Mouse (Mus musculus) kidney, adult 2 months (tissue): ENCODE results near the gene Rasal2. TPM values are rescaled to one million over a fixed set of nuclear protein-coding genes. Genes with fewer than 3 reads are reported as not detected.

Source experiments
- DNase-seq: peaks from one replicate; pipeline ENCODE4 v3.0.0; 2021
- H3K27ac ChIP-seq: fragments of 200-500 bp; 2 replicates; pipeline ENCODE4 v1.5.1; 2012; ENCODE audit warnings: low read depth, low read length, control low read depth, inconsistent platforms; ENCODE audit not compliant: insufficient read depth
- H3K27me3 ChIP-seq: fragments of 200-500 bp; replicated peaks from 2 replicates; pipeline ENCODE4 v1.6.1; 2012; ENCODE audit warnings: mild to moderate bottlenecking, moderate library complexity, low read length, inconsistent platforms; ENCODE audit not compliant: control insufficient read depth, insufficient read depth
- H3K36me3 ChIP-seq: fragments of 200-500 bp; 2 replicates; pipeline ENCODE4 v1.6.1; 2012; ENCODE audit warnings: mild to moderate bottlenecking, moderate library complexity, low read length, inconsistent platforms; ENCODE audit not compliant: control insufficient read depth, insufficient read depth
- H3K4me1 ChIP-seq: fragments of 200-500 bp; 2 replicates; pipeline ENCODE4 v1.6.1; 2011; ENCODE audit warnings: low read length; ENCODE audit not compliant: control insufficient read depth, insufficient read depth
- H3K4me3 ChIP-seq: fragments of 200-500 bp; 2 replicates; pipeline ENCODE4 v1.5.1; 2011; ENCODE audit warnings: mild to moderate bottlenecking, low read depth, low read length, control low read depth; ENCODE audit not compliant: insufficient read depth
- CTCF ChIP-seq: fragments of 200-500 bp; conservative IDR thresholded peaks from 2 replicates; pipeline ENCODE4 v1.5.1; 2011; ENCODE audit warnings: low read depth, mild to moderate bottlenecking, control low read depth, low read length, moderate library complexity, mixed read lengths; ENCODE audit not compliant: insufficient read depth, insufficient read length
- POLR2A ChIP-seq: fragments of 200-500 bp; IDR thresholded peaks from one replicate; pipeline ENCODE4 v1.6.1; 2011; ENCODE audit warnings: low read depth, low read length, control low read depth
- WGBS: fragments of 180-500 bp; shearing (Covaris S2); methylation state at CpG from one replicate; pipeline ENCODE4 v1.1.7; 2018; 5-methylcytosine and 5-hydroxymethylcytosine counted together
- polyA plus RNA-seq: library from polyadenylated mRNA; depleted of rRNA; stranded (reverse); fragments of >200 nt; gene quantifications from 2 replicates; pipeline ENCODE4 v1.2.3, GENCODE M21; 2012

Rasal2 gene
- polyA plus RNA-seq, 1 experiment, result 3.4 TPM

GRCm38 (mm10) chr1:157182431-157182830 lies 230.0 kb downstream of the Rasal2 start:
- no peak overlapping the region for H3K27ac ChIP-seq
- H3K4me1 ChIP-seq, result no peaks in the 10 kb centered on the region
- no peak overlapping the region for H3K4me3 ChIP-seq
- no peaks in the 10 kb centered on the region for H3K27me3 ChIP-seq
- no peak for DNase-seq
- no peaks in the 10 kb centered on the region for H3K36me3 ChIP-seq
- 48% methylated on average over 5 of the region's 5 CpGs for WGBS
- no peak for TF ChIP-seq CTCF

DNA sequence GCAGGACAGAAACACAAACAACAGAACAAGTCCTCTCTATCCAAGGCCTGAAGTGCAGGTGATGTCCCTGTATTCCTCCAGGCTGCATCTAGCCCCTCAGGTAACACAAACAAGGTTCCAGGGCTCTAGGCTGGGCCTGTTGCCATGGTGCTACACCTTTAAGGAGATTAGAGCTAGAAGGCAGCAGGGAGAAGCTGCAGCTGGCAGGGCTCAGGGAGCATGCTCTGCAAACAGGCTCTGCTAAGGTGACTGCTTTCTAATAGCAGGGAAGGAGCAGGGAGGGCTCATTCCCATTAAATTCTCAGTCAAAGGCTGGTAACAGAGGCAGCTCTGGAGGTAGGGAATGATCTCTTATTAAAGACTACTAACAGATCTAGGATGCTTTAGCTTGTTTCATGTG lies 231.3 kb downstream of the Rasal2 start:
- H3K4me3 ChIP-seq, result no peak overlapping the region
- DNase-seq, result no peak
- no peaks in the 10 kb centered on the region for H3K4me1 ChIP-seq
- H3K36me3 ChIP-seq, result no peaks in the 10 kb centered on the region
- TF ChIP-seq CTCF (no peak), POLR2A (no peak)
- H3K27me3 ChIP-seq, result no peaks in the 10 kb centered on the region
- no peak overlapping the region for H3K27ac ChIP-seq

GRCm38 (mm10) chr1:157178988-157179764 lies 233.2 kb downstream of the Rasal2 start:
- H3K4me1 ChIP-seq, result no peaks in the 10 kb centered on the region
- no peak overlapping the region for H3K27ac ChIP-seq
- DNase-seq, result no peak
- H3K4me3 ChIP-seq, result no peak overlapping the region
- H3K27me3 ChIP-seq, result no peaks in the 10 kb centered on the region
- 57% methylated on average over 9 of the region's 9 CpGs for WGBS
- no peaks in the 10 kb centered on the region for H3K36me3 ChIP-seq
- TF ChIP-seq CTCF (no peak), POLR2A (no peak)

GRCm38 (mm10) chr1:157169292-157169691 lies 243.1 kb downstream of the Rasal2 start:
- DNase-seq, result no peak
- Histone ChIP-seq H3K4me3 (no peak overlapping the region), H3K27me3 (no peaks in the 10 kb centered on the region), H3K36me3 (no peaks in the 10 kb centered on the region), H3K4me1 (no peaks in the 10 kb centered on the region), H3K27ac (no peak overlapping the region)
- 93% methylated on average over 8 of the region's 8 CpGs for WGBS
- TF ChIP-seq POLR2A (no peak), CTCF (no peak)

DNA sequence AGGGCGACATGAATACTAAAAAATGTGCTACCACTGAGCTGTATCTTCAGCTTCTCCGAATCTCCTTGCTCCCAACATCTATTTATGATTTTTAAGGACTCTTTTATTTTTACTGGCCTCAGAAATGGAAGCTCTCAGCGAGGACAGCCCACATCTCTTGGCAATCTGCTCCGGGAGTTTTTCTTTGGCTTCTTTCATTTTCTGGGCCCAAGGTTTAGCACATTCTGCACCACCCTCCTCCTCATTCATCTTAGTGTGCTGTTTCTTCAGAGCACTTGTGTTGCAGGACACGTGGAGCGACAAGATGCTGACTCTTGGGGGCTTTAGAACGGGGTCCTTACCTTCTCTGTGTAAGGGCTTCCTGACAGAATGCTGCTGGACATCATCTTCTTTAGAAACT lies 243.5 kb downstream of the Rasal2 start:
- Histone ChIP-seq H3K4me1 (no peaks in the 10 kb centered on the region), H3K27ac (no peak overlapping the region), H3K27me3 (no peaks in the 10 kb centered on the region), H3K36me3 (no peaks in the 10 kb centered on the region), H3K4me3 (no peak overlapping the region)
- WGBS, result 86% methylated on average over 7 of the region's 7 CpGs
- DNase-seq, result no peak
- TF ChIP-seq CTCF (no peak), POLR2A (no peak)

DNA sequence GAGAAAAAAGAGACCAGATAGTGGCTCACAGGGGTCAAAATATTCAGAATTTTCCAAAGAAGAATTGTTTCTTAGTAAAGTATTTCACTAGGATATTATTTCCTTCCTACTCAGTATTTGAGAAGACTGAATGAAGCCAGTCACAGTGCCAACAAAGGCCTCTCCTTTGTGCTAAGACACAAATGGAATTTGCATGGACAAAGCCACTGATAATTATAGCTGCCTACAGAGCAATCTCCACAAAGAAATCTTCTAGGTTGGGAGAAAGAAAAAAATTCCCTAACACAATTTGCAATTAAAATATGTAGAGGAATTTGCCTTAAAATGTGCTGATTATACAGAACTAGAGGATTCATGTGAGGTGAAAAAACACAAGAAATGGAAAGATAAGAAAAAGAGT lies 258.6 kb downstream of the Rasal2 start:
- Histone ChIP-seq H3K4me3 (no peak overlapping the region), H3K27ac (no peak overlapping the region), H3K27me3 (no peaks in the 10 kb centered on the region), H3K36me3 (no peaks in the 10 kb centered on the region), H3K4me1 (no peaks in the 10 kb centered on the region)
- no peak for TF ChIP-seq POLR2A
- TF ChIP-seq CTCF, result no peak
- DNase-seq, result no peak

- no peaks in the 10 kb centered on the region for H3K27me3 ChIP-seq
- DNase-seq, result no peak
- no peak overlapping the region for H3K27ac ChIP-seq
- 74% methylated on average over 1 of the region's 1 CpGs for WGBS
- H3K4me3 ChIP-seq, result no peak overlapping the region
- no peak for TF ChIP-seq POLR2A
- no peak for TF ChIP-seq CTCF
- no peaks in the 10 kb centered on the region; the same call in 1 of the 2 replicates for H3K36me3 ChIP-seq
- H3K4me1 ChIP-seq, result no peaks in the 10 kb centered on the region
Observed at GRCm38 (mm10) chr1:157150107-157150506, 262.3 kb downstream of the Rasal2 start.
